Mouse (Mus musculus) left cerebral cortex, adult 8-10 months (tissue): ENCODE data around the gene Rasa4. TPM values are rescaled to one million over a fixed set of nuclear protein-coding genes. Genes with fewer than 3 reads are reported as not detected.
"Not testable (repeated sequence)": the region's sequence is repeated elsewhere in the genome, so short reads cannot be mapped to it uniquely, and the experiment has no call there.

ENCODE experiments used
- DNase-seq, 2 experiments: peaks; one replicate each; pipeline ENCODE4 v3.0.0; 2022; ENCODE audit warnings: low spot score in 2 of 2
- total RNA-seq, 4 experiments: library from RNA; stranded (reverse); gene quantifications; 2 replicates each; pipeline ENCODE4 v1.2.4; 2022

Gene Rasa4
- total RNA-seq, 4 experiments from 2014 or later = 6.2 to 13.4 (median 8.0) TPM

DNA sequence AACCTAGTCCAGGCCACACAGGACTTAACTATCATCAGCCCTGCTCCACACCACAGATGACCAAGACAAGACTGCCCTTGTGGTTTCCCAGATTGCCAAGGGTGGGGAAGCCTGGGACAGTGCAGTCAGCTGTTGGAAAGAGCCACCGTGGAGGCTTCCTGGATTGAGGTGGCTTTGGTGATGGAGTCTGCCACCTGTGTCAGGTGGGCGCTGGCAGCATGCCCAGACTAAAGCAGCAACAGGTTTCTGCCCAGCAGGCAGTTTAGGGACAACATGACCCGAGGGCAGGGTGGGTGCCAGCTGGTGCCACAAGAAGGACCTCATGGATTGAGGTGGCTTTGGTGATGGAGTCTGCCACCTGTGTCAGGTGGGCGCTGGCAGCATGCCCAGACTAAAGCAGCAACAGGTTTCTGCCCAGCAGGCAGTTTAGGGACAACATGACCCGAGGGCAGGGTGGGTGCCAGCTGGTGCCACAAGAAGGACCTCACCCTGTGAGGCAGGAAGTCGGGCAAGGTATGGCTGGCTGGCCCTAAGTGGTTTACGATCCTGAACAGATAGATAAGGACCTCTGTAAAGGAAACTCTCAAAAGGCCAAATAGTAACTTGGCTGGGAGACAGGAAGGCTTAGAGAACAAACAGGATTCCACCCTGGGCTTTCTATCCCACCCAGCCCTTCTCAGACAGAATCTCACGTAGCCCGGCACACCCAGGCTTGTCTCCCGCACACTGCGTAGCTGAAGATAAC is 17.1 kb upstream of the Rasa4 start:
- not testable (repeated sequence) for DNase-seq

DNA sequence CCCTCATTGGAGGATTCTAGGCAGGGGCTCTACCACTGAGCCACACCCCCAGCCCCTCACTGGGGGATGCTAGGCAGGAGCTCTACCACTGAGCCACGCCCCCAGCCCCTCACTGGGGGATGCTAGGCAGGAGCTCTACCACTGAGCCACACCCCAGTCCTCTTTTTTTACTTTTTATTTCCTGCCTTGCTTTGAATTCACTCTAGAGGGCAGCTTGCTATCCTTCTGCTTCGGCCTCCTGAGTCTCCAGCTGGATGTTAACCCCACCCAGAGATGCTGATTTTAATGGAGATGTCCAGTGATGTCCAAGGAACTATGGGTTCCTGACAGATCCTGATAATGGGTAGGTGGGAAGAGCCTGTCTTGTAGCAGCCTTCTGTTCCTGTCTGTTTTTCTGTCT is 14.3 kb upstream of the Rasa4 start:
- DNase-seq = no peak

DNA sequence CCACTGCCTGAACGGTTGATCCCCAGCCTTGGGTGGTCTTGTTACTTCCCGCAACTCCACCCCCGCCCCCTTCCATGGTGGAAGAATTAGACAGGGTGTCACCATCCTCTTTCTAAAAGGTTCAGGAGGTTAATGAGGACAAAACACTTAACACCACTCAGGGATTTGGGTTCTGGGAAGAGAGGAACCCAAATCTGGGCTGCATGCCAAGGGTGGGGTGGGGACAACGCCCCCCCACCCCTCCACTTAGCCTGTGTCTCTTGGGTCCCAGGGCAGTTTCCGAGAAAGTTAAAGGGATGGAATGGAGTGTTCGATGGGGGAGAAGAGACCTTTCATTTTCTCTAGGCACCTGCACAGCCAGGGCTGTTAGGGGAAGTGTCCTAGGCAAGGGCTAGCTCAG is 10.7 kb upstream of the Rasa4 start:
- no peak for DNase-seq

DNA sequence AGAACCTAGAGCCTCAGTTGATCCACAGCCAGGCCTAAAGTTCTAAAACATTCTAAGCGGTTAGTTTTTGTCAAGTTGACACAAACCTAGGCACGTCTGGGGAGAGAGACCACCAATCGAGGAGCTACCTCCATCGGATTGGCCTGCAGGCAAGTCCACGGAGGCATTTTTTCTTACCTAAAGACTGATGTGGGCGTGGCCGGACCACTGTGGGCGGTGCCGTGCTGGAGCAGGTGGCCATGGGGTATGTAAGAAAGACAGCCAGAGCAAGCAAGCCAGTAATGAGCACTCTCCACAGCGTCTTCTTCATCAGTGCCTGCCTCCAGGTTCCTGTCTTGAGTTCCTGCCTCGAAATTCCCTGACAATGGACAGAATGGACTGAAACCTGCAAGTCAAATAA is 10.2 kb upstream of the Rasa4 start:
- DNase-seq = no peak

DNA sequence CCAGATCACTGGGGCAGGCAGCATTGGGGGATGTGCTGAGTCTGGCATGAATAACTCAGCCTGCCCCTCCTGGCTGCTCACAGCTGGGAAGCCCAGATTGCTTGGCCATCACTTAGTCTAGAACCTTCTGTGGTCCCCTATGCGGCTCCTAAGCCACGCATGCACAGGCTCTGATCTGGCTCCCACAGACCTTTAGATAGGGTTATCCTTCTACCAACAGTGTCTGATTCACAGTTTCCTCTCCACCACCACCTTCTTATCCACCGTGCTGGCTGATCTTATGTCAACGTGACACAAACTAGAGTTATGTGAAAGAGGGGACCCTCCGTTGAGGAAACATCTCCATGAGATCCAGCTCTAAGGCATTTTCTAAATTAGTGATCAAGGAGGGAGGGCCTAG is 8.6 kb upstream of the Rasa4 start:
- DNase-seq = no peak

DNA sequence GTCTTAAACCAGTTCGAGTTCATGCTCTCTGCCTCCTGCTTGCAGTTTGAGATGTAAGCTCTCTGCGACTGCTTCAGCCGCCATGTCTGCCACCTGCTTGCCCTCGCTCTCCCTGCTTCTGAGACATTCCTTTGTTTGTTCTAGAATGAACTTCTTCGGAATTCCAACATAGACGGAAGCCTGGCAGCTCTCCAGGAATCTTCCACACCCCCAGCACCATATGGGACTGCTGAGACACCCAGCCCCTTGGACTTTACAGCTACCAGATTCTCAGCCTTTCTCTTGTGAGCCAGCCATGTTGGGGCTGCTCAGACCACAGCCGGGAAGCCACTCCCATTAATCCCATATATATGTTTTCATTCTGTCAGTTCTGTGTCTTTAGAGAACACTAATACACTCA is 7.4 kb upstream of the Rasa4 start:
- no peak for DNase-seq

DNA sequence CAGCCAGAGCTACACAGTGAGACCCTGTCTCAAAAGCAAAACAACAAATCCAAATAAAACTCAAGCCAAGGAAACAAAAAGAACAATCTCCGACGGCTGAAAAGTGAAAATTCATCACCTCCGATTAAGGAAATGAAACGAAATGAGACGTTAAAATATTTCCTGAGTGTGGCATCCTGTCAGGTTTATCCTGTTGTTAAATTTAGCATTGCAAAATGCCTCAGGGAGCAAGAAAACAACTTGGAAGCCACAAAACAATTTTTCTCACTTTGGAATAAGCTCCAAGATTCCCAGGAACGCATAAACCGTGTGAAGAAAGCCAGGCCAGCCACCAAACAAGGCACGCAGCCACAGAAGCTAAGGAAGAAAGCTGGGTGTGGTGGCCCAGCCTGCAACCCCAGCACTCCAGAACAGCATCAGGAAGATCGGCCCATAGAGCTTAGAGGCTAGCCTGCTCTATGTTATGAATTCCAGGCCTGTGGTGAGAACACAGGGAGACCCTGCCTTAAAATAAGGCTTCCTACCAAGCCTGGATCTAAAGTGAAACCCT is 6.6 kb upstream of the Rasa4 start:
- no peak for DNase-seq

DNA sequence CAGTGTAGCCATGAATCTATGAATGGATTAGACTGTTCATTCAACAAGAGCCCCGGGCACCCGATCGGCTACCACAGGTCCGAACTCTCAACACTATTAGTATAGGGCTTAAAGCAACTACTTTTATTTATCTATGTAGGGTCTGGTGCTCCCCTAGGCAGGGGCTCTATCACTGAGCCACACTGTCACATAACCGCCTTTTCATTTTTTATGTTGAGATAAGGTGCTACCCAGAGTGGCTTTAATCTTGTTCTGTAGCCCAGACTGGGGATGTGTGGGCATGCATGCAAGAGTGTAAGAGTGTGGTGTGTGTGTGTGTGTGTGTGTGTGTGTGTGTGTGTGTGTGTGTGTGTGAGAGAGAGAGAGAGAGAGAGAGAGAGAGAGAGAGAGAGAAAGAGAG is 5.6 kb upstream of the Rasa4 start:
- no peak for DNase-seq

DNA sequence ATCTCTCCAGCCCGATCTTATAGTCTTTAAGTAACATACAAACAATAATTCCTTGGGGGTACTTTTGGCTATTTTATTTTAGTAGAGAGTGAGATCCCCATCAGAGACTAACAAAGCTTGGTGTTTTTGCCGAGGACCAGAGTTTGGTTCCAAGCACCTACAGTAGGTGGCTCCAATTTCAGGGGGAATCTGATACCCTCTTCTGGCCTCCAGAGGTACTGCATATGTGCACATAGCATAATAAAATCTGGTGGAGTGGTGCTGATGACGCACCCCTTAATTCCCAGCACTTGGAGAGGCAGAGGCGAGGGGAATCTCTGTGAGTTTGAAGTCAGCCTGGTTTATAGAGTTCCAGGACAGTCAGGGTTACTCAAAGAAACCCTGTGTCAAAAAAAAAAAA is 1.4 kb upstream of the Rasa4 start:
- DNase-seq = no peak

DNA sequence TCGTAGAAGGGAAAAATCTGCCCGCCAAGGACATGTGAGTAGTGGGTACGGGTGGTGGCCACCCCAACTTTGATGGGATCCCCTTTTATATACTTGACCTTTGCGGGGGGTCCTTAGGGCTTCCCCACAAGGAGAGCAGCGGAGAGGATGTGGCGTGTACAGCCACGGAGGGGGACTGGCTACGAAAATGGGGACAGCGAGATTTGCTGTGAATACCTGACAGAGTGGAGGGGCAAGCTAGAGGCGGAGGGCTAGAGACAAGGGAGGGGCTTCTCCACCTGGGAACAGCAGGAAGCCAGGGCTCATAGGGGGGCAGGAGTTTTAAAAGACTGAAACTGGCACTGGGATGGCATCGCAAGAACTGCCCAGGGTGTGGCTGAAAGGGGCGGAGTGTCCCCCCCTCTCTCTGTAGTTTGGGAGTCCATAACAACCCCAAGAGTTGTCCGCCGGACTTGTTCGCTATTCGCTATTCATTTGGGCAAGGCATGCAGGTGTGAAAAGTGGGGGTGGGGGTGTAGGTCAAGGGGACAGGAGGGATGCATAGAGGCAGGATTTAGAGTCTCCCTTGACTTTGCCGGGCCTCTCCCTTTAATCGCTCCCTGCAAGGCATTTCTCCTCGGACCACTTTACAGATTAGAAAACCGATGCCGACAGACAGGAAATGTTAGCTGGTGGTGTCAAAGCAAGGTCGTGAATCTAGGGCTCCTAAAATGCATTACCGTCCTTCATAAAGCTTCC is 597 bp downstream of the Rasa4 start:
- DNase-seq = no peak

DNA sequence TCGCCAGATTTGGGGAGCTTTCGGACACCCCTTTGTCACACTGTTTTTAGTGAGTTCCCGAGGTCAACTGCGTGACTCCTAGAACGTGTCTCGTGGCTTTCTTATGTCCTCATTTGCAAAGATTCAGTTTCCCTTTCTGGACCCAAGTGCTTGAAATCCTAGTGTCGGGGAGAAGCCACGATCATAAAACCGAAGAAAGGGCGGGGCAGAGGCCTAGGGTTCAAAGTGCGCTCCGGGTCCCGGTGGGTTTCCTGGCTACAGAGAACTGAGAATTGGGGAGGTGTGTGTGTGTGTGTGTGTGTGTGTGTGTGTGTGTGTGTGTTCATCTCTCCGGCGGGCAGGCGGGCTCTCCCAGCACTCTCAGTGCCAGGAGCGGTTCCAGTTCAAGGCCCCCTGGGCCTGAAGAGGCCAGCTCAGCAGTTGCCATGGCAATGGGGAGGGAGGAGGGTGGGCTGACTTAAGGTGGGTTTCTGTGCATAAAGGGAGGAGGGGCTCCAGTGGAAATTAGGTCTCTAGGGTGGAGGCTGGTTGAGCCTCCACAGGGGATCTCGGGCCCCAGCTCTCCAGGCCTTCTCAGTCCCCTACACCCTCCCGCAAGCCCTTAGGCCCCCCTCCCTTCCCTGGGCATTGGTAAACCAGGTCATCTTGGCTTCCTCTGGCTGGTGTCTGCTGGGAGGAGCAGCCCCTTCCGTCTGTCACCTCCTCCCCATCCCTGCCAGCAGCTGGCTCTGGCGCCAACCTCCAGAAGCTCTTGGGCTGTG is 1.4 kb downstream of the Rasa4 start:
- no peak for DNase-seq

DNA sequence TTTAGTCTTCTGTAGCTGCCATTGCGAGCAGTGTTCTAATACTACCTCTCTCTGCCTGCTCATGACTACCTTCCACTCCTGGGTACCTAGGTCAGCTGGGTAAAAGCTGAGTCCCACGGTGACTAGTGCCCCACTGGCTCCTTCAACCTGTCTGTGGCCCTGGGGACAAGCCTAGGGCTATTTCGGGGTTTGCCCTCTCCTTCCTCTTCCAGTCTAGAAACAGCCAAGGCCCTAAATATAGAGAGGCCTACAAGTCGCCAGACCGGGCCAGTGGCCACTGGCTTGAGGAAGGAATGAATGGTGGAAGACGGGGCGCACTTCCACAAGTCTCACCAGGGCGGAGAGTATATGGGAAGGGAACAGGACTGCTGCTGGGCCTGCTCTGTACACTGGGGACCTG is 2.6 kb downstream of the Rasa4 start:
- no peak for DNase-seq

DNA sequence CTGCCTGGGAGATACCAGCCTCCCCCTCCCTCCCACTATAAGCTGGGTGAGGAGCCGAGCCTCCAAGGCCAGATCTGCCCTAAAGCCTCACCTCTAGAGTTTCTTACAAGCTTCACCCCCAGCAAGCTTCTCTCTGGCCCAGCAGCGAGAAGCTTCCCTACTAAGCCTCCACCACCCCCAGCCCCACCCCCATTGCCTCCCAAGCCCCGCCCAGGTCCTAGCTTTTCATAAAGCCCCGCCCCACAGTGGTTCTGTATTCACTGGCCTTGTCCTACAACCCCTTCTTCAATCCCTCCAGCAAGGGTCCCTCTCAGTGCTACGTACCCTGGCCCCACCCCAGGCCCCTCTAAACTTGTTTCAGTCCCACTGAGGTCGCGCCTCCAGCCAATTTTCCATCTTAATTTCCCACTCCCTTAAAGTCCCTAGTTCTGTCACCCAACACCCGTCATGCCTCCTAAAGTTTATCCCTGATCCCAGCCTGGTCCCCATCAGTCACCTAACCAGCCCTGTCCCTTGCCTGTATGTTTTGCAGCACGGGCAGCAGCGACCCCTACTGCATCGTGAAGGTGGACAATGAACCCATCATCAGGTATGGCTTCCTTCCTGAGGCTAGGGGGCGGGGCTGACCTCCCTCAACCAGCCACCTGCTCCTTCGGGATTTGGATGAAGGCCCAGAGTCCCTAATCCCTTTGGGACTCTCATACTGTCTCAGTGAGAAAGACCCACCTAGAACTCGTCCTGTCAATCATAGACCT is 5.3 kb downstream of the Rasa4 start:
- DNase-seq = no peak

DNA sequence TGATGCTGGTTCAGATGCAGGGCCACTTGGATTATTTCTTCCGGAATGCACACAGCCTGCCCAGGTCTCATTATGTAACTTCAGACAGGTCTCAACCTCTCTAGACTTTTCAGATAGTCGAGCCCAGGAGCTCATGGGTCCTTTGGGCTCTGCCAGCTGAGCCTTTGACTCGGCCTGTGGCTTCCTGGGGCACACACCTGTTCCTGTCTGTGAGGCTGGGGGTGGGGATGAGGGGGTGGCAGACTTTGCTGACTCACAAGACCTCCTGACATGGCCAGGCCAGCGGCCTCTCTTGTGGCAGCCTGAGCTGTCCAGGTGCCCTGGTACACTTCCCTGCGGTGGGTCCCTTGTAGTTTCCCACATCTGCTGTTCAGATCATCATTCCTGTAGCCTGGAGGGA is 8.2 kb downstream of the Rasa4 start:
- DNase-seq = no peak

DNA sequence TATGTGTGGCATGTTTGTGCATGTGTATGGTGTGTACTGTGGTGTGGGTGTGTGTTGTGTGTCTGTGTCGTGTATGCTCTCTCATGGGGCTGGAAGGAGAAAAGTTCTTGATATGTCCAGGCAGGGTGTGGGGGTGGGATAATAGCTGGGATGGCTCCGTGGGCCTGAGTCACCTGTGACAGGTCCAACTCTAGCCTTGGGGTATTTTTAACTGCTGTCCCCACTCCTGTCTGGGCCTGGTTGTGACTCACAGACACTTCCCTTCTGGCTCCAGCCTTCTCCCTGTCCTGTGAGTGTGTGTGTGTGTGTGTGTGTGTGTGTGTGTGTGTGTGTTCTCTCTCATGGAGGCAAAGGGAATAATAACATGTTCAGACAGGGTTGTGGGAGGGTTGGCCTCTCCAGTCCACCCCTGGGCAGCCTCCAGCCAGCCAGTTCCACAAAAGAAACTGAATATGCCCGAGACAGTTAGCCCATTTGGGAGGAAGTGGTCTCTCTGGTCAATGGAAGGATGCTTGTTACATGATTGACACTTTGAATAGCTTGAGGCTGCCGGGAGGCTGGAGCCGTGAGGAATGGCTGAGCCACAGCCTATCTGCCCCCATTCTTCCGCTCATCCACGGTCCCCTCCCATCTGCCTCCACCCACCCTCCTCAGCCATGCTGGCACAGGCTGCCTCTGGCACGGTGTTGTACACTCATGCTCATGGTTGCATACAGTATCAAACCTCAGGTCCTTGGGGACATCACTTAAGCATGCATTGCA is 10.7 kb downstream of the Rasa4 start:
- DNase-seq = no peak

DNA sequence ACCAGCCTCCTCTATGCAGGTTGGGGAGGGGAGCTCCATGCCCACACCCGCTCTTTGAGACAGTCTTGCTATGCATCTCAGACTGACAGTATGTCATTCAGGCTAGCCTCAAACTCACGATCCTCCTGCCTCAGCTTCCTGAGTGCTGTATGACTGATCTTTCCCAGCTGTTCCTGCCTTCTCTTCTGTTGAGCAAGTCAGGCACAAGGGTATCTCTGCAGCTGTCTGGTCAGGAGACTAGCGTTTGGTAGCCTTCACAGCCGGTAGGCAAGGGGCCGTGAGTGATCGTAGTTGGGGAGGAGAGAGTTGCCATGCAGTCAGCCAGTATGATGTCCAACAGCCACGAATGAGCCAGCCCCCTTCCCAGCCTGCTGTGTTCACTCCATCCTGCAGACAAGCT is 11.4 kb downstream of the Rasa4 start:
- no peak for DNase-seq

DNA sequence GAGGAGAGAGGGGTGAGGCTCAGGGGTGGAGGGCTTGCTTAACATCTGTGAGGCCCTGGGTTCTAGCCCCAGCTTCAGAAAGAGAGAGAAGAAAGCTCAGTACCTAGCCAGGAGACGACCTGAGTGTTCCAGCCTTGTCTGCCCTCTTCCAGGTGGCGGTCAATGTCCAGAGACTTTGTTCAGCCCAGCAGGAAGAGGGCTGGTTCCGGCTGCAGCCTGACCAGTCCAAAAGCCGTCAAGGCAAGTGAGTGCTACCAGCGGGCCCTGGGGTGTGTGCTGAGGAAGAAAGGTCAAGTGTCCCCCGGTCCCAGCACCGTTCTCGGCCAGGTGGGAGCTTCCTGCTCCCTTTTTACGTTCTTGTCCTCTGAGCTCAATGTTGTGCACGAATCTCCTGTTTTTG is 14.8 kb downstream of the Rasa4 start:
- DNase-seq = no peak

DNA sequence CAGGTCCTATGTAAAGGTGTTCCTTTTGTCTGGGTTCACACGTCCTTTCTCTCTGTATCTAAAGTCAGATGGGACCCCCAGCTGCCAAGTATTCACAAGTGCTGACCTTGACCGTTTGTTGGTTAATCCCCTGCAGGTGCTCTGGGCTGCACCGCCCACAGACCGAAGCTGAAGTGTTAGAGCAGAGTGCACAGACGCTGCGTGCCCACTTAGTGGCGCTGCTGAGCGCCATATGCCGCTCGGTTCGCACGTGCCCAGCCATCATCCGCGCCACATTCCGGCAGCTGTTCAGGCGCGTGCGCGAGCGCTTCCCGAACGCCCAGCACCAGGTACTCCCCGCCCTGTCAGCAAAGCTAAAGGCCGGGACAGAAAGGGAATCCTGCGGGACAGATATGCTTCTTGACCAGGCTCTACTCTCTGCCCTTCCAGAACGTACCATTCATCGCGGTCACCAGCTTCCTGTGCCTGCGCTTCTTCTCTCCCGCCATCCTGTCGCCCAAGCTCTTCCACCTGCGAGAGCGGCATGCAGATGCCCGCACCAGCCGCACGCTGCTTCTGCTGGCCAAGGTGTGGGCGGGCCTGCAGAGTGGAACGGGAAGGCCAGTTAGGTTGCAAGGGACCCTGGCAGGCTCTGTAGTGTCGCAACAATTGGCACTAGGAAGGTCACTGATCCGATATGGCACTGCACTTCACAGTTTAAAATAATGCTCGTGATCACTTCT is 18.5 kb downstream of the Rasa4 start:
- peak; percentile 40 to 63 for DNase-seq

DNA sequence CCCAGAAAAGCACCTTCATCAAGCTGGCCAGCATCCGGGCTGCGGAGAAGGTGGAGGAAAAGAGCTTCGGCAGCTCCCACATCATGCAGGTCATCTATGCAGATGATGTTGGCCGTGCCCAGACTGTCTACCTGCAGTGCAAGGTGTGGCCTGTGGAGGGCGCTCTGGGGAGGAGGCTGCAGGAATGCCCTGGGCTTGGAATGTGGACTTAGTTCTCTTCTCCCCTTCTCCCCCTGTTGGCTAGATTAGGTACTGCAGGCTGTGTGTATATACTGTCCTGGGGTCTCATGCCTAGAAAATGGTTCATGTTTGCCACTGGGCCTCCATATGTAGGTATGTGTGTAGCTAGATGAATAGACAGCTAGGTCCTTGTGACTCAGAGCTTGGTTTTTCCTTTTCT is 20.8 kb downstream of the Rasa4 start:
- DNase-seq = no peak

DNA sequence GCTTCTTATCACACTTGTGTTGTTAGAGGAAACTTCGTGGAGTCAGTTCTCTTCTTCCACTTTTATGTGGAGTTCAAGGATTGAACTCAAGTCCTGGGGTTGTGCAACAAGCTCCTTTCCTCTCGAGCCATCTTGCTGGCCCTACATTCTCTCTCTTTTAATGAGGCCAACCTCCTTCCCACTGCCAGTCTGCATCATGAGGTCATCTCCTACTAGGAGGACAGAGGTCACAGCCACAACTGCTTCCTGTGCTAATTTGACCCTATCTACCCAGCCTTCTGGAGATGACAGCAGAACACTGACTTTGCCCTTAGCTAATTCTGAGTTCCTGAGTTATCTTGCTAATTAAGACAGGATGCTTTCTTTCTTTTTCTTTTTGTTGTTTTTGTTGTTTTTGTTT is 24.8 kb downstream of the Rasa4 start:
- DNase-seq = no peak
